Mouse (Mus musculus) ES-Bruce4 (cell line): ENCODE measurements around the gene Sfr1. TPM values are rescaled to one million over a fixed set of nuclear protein-coding genes. Genes with fewer than 3 reads are reported as not detected.

Experiments
- H3K27ac ChIP-seq: 2 replicates; pipeline ENCODE4 v1.5.1; 2012; ENCODE audit warnings: low read length, inconsistent platforms; ENCODE audit not compliant: insufficient read depth
- H3K27me3 ChIP-seq: 2 replicates; pipeline ENCODE4 v1.6.1; 2012; ENCODE audit warnings: mild to moderate bottlenecking, low read length, inconsistent platforms; ENCODE audit not compliant: control insufficient read depth, poor library complexity, insufficient read depth, severe bottlenecking
- H3K36me3 ChIP-seq: 2 replicates; pipeline ENCODE4 v1.6.1; 2012; ENCODE audit warnings: inconsistent platforms, mild to moderate bottlenecking, low read length, moderate library complexity; ENCODE audit not compliant: control insufficient read depth, poor library complexity, insufficient read depth, severe bottlenecking
- H3K4me1 ChIP-seq: one replicate; pipeline ENCODE4 v1.8.1; 2011; ENCODE audit warnings: low read length; ENCODE audit not compliant: control insufficient read depth, insufficient read depth
- H3K4me3 ChIP-seq: 2 replicates; pipeline ENCODE4 v1.5.1; 2011; ENCODE audit warnings: low read depth, mild to moderate bottlenecking, low read length
- H3K9ac ChIP-seq: 2 replicates; pipeline ENCODE4 v1.6.1; 2012; ENCODE audit warnings: low read depth, mild to moderate bottlenecking, inconsistent platforms; ENCODE audit not compliant: poor library complexity, severe bottlenecking
- H3K9me3 ChIP-seq: replicated peaks from 2 replicates; pipeline ENCODE4 v1.6.1; 2012; ENCODE audit warnings: mild to moderate bottlenecking, low read length, inconsistent platforms; ENCODE audit not compliant: control insufficient read depth, poor library complexity, insufficient read depth, severe bottlenecking
- CTCF ChIP-seq: IDR thresholded peaks from one replicate; pipeline ENCODE4 v1.8.1; 2011; ENCODE audit warnings: low read depth, low read length
- EP300 ChIP-seq: IDR thresholded peaks from 2 replicates; pipeline ENCODE4 v1.6.1; 2011; ENCODE audit warnings: low read depth, low read length; ENCODE audit not compliant: insufficient read depth
- POLR2A ChIP-seq: IDR thresholded peaks from one replicate; pipeline ENCODE4 v1.8.1; 2011; ENCODE audit warnings: low read length; ENCODE audit not compliant: insufficient read depth
- polyA plus RNA-seq: library from polyadenylated mRNA; stranded (reverse); fragments of >200 nt; gene quantifications from 2 replicates; pipeline ENCODE4 v1.2.4, GENCODE M21; 2011; ENCODE audit warnings: low read depth; ENCODE audit not compliant: missing spikeins, insufficient read depth, insufficient read length

Gene Sfr1
- polyA plus RNA-seq, 1 experiment, result 232 TPM

DNA sequence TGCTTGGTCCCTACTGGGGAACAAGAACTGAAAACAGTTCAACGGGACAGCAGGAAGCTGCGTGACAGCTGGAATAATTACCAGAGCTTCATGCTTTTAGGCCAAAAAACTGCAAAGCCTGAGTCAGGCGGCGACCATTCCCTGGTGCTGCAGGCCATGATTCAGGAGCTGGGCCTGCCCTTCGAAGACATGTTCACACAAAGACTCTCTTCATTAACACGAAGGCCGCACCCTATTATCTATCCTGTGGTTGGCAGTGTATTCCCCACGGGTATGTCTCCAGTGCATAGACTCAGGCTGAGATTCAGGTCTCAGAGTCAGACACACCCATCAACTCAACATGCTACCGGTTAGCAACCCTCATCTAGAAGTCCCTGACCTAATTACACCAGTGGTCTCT is 33.2 kb upstream of the Sfr1 start:
- no peak overlapping the region for H3K27ac ChIP-seq
- H3K4me1 ChIP-seq, result no peaks in the 10 kb centered on the region
- no peaks in the 10 kb centered on the region for H3K36me3 ChIP-seq
- H3K27me3 ChIP-seq, result no peaks in the 10 kb centered on the region
- TF ChIP-seq EP300, result no peak
- TF ChIP-seq CTCF, result no peak
- no peak for TF ChIP-seq POLR2A
- no peak overlapping the region for H3K4me3 ChIP-seq
- no peak overlapping the region for H3K9ac ChIP-seq
- H3K9me3 ChIP-seq, result no peaks in the 10 kb centered on the region

DNA sequence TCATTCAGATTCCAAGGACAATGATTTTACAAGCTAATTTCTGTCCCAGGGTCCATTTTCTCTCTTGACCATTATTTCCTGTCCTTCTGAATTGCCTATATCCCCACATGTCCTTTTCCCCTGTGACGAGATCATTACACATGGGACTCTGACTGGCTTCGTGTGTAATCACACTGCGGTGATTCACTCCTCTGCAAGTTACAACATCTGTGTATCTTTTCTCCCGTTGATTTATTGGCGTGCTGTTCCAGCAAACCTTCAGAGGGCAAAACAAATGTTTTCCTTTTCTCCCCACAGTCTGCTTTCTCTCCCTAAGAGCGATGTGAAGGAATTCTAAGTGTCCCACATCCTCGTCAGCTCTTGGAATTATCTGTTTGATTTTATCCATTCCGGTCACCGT is 31.7 kb upstream of the Sfr1 start:
- Histone ChIP-seq H3K4me3 (no peak overlapping the region), H3K27me3 (no peaks in the 10 kb centered on the region), H3K4me1 (no peaks in the 10 kb centered on the region), H3K36me3 (no peaks in the 10 kb centered on the region), H3K27ac (no peak overlapping the region), H3K9me3 (no peaks in the 10 kb centered on the region), H3K9ac (no peak overlapping the region)
- no peak for TF ChIP-seq CTCF
- TF ChIP-seq POLR2A, result no peak
- TF ChIP-seq EP300, result no peak

DNA sequence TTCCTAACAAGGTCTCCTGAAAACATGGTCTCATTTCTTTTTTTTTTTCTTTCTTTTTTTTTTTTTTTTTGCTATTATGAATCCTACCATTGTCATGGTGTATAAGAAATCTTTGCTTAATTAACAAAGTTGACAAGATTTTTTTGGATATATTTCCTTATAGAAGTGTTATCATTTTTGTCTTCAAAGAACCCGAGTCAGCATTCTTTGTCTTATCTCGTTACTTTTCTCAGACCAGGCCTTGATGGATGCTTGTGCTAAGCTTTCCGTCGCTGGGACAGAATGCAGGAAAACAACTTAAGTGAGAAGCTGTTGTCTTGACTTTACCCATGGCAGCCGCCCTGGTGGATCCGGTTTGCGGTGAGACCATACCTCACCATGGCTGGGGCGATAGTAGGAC is 31.0 kb upstream of the Sfr1 start:
- no peak for TF ChIP-seq POLR2A
- no peak for TF ChIP-seq EP300
- TF ChIP-seq CTCF, result no peak
- H3K4me1 ChIP-seq, result no peaks in the 10 kb centered on the region
- H3K27me3 ChIP-seq, result no peaks in the 10 kb centered on the region
- H3K4me3 ChIP-seq, result no peak overlapping the region
- H3K27ac ChIP-seq, result no peak overlapping the region
- no peak overlapping the region for H3K9ac ChIP-seq
- no peaks in the 10 kb centered on the region for H3K36me3 ChIP-seq
- no peaks in the 10 kb centered on the region for H3K9me3 ChIP-seq

DNA sequence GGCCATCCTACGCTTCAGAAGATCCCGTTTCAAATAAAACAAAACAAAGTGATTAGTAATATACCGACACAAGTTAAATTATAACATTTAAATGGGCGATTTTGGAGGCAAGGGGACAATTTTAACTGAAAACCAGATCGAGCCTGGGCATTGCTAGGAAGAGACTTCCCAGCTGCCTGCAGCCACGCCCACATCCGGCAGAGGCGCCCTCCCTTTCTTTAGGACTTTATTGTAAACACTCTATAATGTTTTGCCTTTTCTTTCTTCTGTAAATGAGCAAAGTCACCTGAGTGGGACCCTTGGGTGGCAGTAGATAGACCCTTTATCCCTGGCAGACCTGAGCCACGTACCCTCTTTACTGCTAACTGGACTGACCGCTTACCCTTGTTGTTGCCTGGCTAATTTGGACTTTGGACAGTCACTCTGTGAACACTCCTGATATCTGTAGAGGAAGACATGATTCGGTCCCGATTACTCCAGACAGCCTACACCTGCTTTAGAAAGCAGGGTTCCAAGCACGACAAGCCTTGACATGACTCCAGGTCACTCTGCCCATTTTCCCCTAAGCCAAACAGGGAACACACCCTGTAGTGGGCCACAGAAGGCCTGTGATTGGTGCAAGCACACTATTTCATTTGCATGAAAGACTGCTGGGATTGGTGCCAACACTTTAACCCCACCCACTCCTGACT is 26.3 kb upstream of the Sfr1 start:
- Histone ChIP-seq H3K27me3 (no peaks in the 10 kb centered on the region), H3K36me3 (no peaks in the 10 kb centered on the region), H3K4me3 (peak overlapping the region; percentile 64), H3K9me3 (no peaks in the 10 kb centered on the region), H3K4me1 (no peaks in the 10 kb centered on the region), H3K9ac (peak overlapping the region; percentile 44; the same call in 1 of the 2 replicates), H3K27ac (peak overlapping the region; percentile 96)
- TF ChIP-seq POLR2A, result peak; percentile 38
- TF ChIP-seq EP300, result 0 out of 2 replicates have a peak, but pooled peaks have one; percentile 6
- TF ChIP-seq CTCF, result no peak

DNA sequence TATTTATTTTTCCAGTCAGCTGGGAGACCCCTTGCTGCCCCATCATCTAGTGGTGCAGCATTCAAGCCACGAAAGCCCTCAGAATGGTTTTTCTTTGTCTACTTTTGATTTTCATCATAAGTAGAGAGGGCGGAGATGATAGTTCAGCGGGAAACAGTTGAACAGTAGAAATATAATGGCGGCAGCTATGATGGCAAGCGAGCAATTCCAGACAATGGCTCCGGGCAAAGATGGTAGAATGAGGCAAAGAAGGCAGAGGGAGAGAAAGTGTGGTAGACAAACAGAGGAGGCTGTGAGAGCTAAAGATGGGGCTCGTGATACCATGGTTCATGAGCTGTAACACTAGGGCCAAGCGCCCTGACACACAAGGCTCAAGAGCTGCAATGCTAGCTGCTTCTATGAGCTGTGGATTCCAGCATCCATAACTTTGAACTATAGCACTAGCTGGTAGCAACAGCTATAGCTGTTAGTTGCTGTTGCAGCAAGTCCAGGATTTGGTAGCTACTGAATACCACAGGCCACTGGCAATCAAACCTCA is 25.6 kb upstream of the Sfr1 start:
- Histone ChIP-seq H3K4me1 (no peaks in the 10 kb centered on the region), H3K27me3 (no peaks in the 10 kb centered on the region), H3K9ac (no peak overlapping the region), H3K36me3 (no peaks in the 10 kb centered on the region), H3K9me3 (no peaks in the 10 kb centered on the region), H3K4me3 (no peak overlapping the region), H3K27ac (no peak overlapping the region; the same call in 1 of the 2 replicates)
- TF ChIP-seq CTCF, result no peak
- TF ChIP-seq EP300, result no peak
- TF ChIP-seq POLR2A, result peak; percentile 86

DNA sequence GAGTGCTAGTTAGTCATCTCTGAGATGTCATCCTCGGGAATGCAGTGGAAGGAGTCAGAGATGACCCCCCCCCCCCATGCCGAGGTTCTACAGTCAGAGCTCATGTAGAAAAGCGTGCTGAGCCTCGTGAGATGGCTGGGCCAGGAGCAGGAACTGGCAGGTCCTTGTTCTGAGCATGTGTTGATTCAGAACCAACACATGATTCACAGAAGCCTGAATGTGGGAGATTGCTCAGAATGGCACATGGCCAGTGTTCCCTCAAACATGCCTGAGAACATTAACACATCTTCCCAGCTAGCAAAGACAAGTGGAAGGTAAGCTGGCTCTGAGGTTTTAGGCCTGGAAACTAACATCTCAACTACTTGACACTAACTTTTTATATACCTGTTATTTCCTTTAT is 21.1 kb upstream of the Sfr1 start:
- Histone ChIP-seq H3K9me3 (no peaks in the 10 kb centered on the region), H3K4me3 (no peak overlapping the region), H3K4me1 (no peaks in the 10 kb centered on the region), H3K9ac (no peak overlapping the region), H3K36me3 (no peaks in the 10 kb centered on the region), H3K27me3 (no peaks in the 10 kb centered on the region), H3K27ac (no peak overlapping the region)
- TF ChIP-seq EP300 (no peak), POLR2A (no peak), CTCF (no peak)
